Mouse (Mus musculus) kidney, adult 18-20 months (tissue): ENCODE data around the gene Rapgef4.
A peak's percentile ranks its signal among the peaks of the same experiment; 100 is the strongest.

Source experiments
- DNase-seq: peaks from one replicate; pipeline ENCODE4 v3.0.0; 2021

Rapgef4 gene

GRCm38 (mm10) chr2:72241714-72242472 lies 260.9 kb downstream of the Rapgef4 start:
- DNase-seq, result no peak

GRCm38 (mm10) chr2:72242910-72243675 lies 262.1 kb downstream of the Rapgef4 start:
- DNase-seq, result no peak

GRCm38 (mm10) chr2:72245631-72246030 lies 264.6 kb downstream of the Rapgef4 start:
- DNase-seq, result no peak

- DNase-seq, result no peak
Observed at GRCm38 (mm10) chr2:72246376-72246775, 265.3 kb downstream of the Rapgef4 start.

- no peak for DNase-seq
Observed at GRCm38 (mm10) chr2:72247819-72248218, 266.8 kb downstream of the Rapgef4 start.

- DNase-seq, result no peak
Observed at GRCm38 (mm10) chr2:72252510-72253505, 271.8 kb downstream of the Rapgef4 start.

GRCm38 (mm10) chr2:72253882-72254281 lies 272.8 kb downstream of the Rapgef4 start:
- DNase-seq, result no peak

GRCm38 (mm10) chr2:72254813-72255582 lies 274.0 kb downstream of the Rapgef4 start:
- peak; percentile 61 for DNase-seq

- no peak for DNase-seq
Observed at GRCm38 (mm10) chr2:72260704-72261103, 279.7 kb downstream of the Rapgef4 start.

- DNase-seq, result no peak
Observed at GRCm38 (mm10) chr2:72262814-72263480, 281.9 kb downstream of the Rapgef4 start.

GRCm38 (mm10) chr2:72267390-72267789 lies 286.4 kb downstream of the Rapgef4 start:
- DNase-seq, result no peak

- no peak for DNase-seq
Observed at GRCm38 (mm10) chr2:72269651-72270341, 288.8 kb downstream of the Rapgef4 start.

GRCm38 (mm10) chr2:72278247-72278873 lies 297.3 kb downstream of the Rapgef4 start:
- no peak for DNase-seq

- DNase-seq, result no peak
Observed at GRCm38 (mm10) chr2:72280524-72280923, 299.5 kb downstream of the Rapgef4 start.

- DNase-seq, result no peak
Observed at GRCm38 (mm10) chr2:72281971-72282370, 300.9 kb downstream of the Rapgef4 start.

GRCm38 (mm10) chr2:72282733-72283132 lies 301.7 kb downstream of the Rapgef4 start:
- no peak for DNase-seq

GRCm38 (mm10) chr2:72284689-72285088 lies 303.6 kb downstream of the Rapgef4 start:
- DNase-seq, result no peak

- DNase-seq, result peak; percentile 78
Observed at GRCm38 (mm10) chr2:72285256-72285887, 304.3 kb downstream of the Rapgef4 start, which contains the start of gene Map3k20. Gene Map3k20 (plus strand): TSS chr2:72285637.

- no peak for DNase-seq
Observed at GRCm38 (mm10) chr2:72285888-72286661, 305.0 kb downstream of the Rapgef4 start.
